Mouse (Mus musculus): ENCODE results near the gene Smox. TPM values are rescaled to one million over a fixed set of nuclear protein-coding genes. Genes with fewer than 3 reads are reported as not detected.
"Not testable (repeated sequence)": the region's sequence is repeated elsewhere in the genome, so short reads cannot be mapped to it uniquely, and the experiment has no call there.

The Smox gene
- polyA plus RNA-seq, 1 experiment from 2014 or later, result 85.5 TPM

- no peak overlapping the region for H3K4me2 ChIP-seq
- 0 out of 2 replicates have a peak, but pooled peaks cover 5% of the 10 kb centered on the region for H3K9me3 ChIP-seq
- no peaks in the 10 kb centered on the region for H3K4me1 ChIP-seq (replicated peaks)
- H3K27me3 ChIP-seq, result no peaks in the 10 kb centered on the region
- no peak overlapping the region for H3K4me3 ChIP-seq (replicated peaks)
- H3K36me3 ChIP-seq, result no peaks in the 10 kb centered on the region
- 91% methylated on average over 2 of the region's 2 CpGs for WGBS
- no peak overlapping the region for H3K27ac ChIP-seq
- no peak overlapping the region for H3K9ac ChIP-seq (replicated peaks)
- ATAC-seq (ENCODE audit: insufficient number of reproducible peaks, insufficient read depth, low FRiP score, low TSS enrichment, low read depth), result no peak
Measured at GRCm38 (mm10) chr2:131464147-131464546, 27.1 kb upstream of the Smox start.

DNA sequence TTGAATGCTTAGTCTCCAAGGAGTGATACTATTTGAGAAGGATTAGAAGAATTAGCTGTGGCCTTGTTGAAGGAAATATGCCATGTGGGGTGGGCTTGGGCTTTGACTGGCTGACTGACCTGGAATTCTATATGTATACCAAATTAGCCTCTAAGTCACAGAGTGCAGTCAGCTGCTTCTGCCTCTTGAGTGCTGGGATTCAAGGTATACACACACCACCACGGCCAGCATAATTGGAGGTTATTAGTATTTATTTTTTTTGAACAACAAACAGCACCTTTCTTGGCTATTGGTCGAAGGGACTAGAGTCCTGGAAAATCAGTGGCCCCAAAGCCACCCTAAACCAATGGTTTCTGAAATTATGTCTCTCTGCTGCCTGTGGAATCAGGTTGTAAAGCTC is 24.6 kb upstream of the Smox start:
- Histone ChIP-seq H3K9me3 (0 out of 2 replicates have a peak, but pooled peaks cover 5% of the 10 kb centered on the region), H3K9ac (replicated peaks) (no peak overlapping the region), H3K4me1 (replicated peaks) (no peaks in the 10 kb centered on the region), H3K27ac (no peak overlapping the region), H3K4me2 (no peak overlapping the region), H3K36me3 (no peaks in the 10 kb centered on the region), H3K27me3 (no peaks in the 10 kb centered on the region), H3K4me3 (replicated peaks) (no peak overlapping the region)
- ATAC-seq (ENCODE audit: insufficient number of reproducible peaks, insufficient read depth, low FRiP score, low TSS enrichment, low read depth), result no peak
- 82% methylated on average over 2 of the region's 2 CpGs for WGBS

GRCm38 (mm10) chr2:131469916-131470315 is 21.4 kb upstream of the Smox start:
- Histone ChIP-seq H3K4me2 (no peak overlapping the region), H3K9ac (replicated peaks) (no peak overlapping the region), H3K36me3 (no peaks in the 10 kb centered on the region), H3K9me3 (no peaks in the 10 kb centered on the region), H3K4me3 (replicated peaks) (no peak overlapping the region), H3K27ac (no peak overlapping the region), H3K4me1 (replicated peaks) (no peaks in the 10 kb centered on the region), H3K27me3 (no peaks in the 10 kb centered on the region)
- ATAC-seq (ENCODE audit: insufficient number of reproducible peaks, insufficient read depth, low FRiP score, low TSS enrichment, low read depth), result no peak
- WGBS, result 63% methylated on average over 1 of the region's 1 CpGs

DNA sequence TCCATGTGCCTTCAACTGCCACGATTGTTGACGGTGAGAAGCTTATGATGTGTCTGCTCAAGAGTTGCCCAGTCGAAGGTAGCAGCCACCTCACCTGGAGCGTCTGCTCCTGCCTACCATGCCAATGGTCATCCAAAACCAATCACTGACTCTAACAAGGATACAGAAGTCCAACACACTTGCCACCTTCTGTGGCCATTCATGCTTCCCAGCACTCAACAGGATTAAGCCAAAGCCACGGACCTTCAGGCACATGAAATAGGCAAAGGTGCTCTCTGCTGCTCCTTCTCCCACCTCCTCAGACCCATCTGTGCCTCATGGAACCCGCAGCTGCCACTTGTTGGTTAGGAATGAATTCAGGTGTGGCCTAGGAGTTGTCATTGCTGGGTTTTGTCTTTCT is 17.5 kb upstream of the Smox start:
- H3K36me3 ChIP-seq, result no peaks in the 10 kb centered on the region
- no peak for ATAC-seq (ENCODE audit: insufficient number of reproducible peaks, insufficient read depth, low FRiP score, low TSS enrichment, low read depth)
- H3K27me3 ChIP-seq, result no peaks in the 10 kb centered on the region
- no peaks in the 10 kb centered on the region for H3K9me3 ChIP-seq
- H3K27ac ChIP-seq, result no peak overlapping the region
- H3K9ac ChIP-seq (replicated peaks), result no peak overlapping the region
- no peak overlapping the region for H3K4me2 ChIP-seq
- WGBS, result 89% methylated on average over 6 of the region's 6 CpGs
- no peaks in the 10 kb centered on the region for H3K4me1 ChIP-seq (replicated peaks)
- H3K4me3 ChIP-seq (replicated peaks), result no peak overlapping the region

- not testable (repeated sequence) for H3K27ac ChIP-seq; H3K4me1 ChIP-seq (replicated peaks)
Measured at GRCm38 (mm10) chr2:131477105-131477504, 14.2 kb upstream of the Smox start.

GRCm38 (mm10) chr2:131477917-131478316 is 13.4 kb upstream of the Smox start:
- H3K36me3 ChIP-seq, result no peaks in the 10 kb centered on the region
- no peak overlapping the region for H3K27ac ChIP-seq
- H3K4me3 ChIP-seq (replicated peaks), result no peak overlapping the region
- ATAC-seq (ENCODE audit: insufficient number of reproducible peaks, insufficient read depth, low FRiP score, low TSS enrichment, low read depth), result no peak
- WGBS, result 92% methylated on average over 6 of the region's 6 CpGs
- peaks cover 8% of the 10 kb centered on the region for H3K4me1 ChIP-seq (replicated peaks)
- no peak overlapping the region for H3K9ac ChIP-seq (replicated peaks)
- H3K27me3 ChIP-seq, result no peaks in the 10 kb centered on the region
- no peaks in the 10 kb centered on the region for H3K9me3 ChIP-seq
- no peak overlapping the region for H3K4me2 ChIP-seq

More at GRCm38 (mm10) chr2:131477105-131477504, 14.2 kb upstream of the Smox start:
- WGBS, result 93% methylated on average over 5 of the region's 5 CpGs
- not testable (repeated sequence) for H3K9me3 ChIP-seq; H3K27me3 ChIP-seq; H3K4me3 ChIP-seq (replicated peaks); ATAC-seq (ENCODE audit: insufficient number of reproducible peaks, insufficient read depth, low FRiP score, low TSS enrichment, low read depth); H3K4me2 ChIP-seq; H3K9ac ChIP-seq (replicated peaks); H3K36me3 ChIP-seq

GRCm38 (mm10) chr2:131478349-131478748 is 12.9 kb upstream of the Smox start:
- H3K9ac ChIP-seq (replicated peaks), result no peak overlapping the region

DNA sequence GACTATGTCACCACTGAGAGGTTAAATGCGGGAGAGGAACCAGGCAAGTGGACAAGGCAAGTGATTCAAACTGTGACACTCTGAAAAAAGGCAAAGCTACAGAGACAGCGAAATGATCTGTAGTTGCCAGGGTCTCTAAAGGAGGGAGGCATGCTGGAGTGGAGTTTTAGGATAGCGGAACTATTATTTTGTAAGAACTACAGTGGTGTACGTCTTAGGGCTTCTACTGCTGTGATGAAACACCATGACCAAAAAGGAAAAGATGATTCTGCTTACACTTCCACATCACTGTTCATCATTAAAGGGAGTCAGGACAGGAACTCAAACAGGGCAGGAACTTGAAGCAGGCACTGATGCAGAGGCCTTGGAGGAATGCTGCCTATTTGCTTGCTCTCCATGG is 12.4 kb upstream of the Smox start:
- WGBS, result 89% methylated on average over 4 of the region's 4 CpGs
- H3K4me1 ChIP-seq (replicated peaks), result peaks cover 18% of the 10 kb centered on the region

More at GRCm38 (mm10) chr2:131478349-131478748, 12.9 kb upstream of the Smox start:
- Histone ChIP-seq H3K9me3 (no peaks in the 10 kb centered on the region), H3K27me3 (no peaks in the 10 kb centered on the region), H3K36me3 (no peaks in the 10 kb centered on the region), H3K4me2 (no peak overlapping the region), H3K27ac (no peak overlapping the region), H3K4me1 (replicated peaks) (peaks cover 13% of the 10 kb centered on the region), H3K4me3 (replicated peaks) (no peak overlapping the region)
- 65% methylated on average over 8 of the region's 8 CpGs for WGBS
- no peak for ATAC-seq (ENCODE audit: insufficient number of reproducible peaks, insufficient read depth, low FRiP score, low TSS enrichment, low read depth)

DNA sequence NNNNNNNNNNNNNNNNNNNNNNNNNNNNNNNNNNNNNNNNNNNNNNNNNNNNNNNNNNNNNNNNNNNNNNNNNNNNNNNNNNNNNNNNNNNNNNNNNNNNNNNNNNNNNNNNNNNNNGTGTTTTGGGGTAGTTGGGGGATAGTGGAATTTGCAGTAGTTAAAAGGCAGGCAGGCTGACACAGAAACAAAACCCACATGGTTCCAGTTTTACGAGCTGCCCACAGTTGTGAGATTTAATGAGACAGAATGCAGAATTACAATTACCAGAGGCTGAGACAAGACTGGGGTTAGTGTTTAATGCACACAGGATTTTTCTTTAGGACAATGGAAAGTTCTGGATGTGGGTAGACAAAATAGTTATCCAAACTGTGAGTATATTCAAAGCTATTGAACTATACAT is 9.6 kb upstream of the Smox start:
- Histone ChIP-seq H3K4me3 (replicated peaks) (no peak overlapping the region), H3K4me1 (replicated peaks) (peaks cover 25% of the 10 kb centered on the region), H3K27ac (peak overlapping the region; percentile 94), H3K27me3 (no peaks in the 10 kb centered on the region), H3K9me3 (no peaks in the 10 kb centered on the region), H3K4me2 (no peak overlapping the region), H3K9ac (replicated peaks) (no peak overlapping the region), H3K36me3 (no peaks in the 10 kb centered on the region)
- ATAC-seq (ENCODE audit: insufficient number of reproducible peaks, insufficient read depth, low FRiP score, low TSS enrichment, low read depth), result no peak
- WGBS, result 8% methylated on average over 1 of the region's 1 CpGs

More for the DNA sequence above, 12.4 kb upstream of the Smox start:
- Histone ChIP-seq H3K4me3 (replicated peaks) (no peak overlapping the region), H3K27ac (no peak overlapping the region), H3K36me3 (no peaks in the 10 kb centered on the region), H3K9me3 (no peaks in the 10 kb centered on the region), H3K4me2 (no peak overlapping the region), H3K9ac (replicated peaks) (no peak overlapping the region), H3K27me3 (no peaks in the 10 kb centered on the region)
- ATAC-seq (ENCODE audit: insufficient number of reproducible peaks, insufficient read depth, low FRiP score, low TSS enrichment, low read depth), result no peak

DNA sequence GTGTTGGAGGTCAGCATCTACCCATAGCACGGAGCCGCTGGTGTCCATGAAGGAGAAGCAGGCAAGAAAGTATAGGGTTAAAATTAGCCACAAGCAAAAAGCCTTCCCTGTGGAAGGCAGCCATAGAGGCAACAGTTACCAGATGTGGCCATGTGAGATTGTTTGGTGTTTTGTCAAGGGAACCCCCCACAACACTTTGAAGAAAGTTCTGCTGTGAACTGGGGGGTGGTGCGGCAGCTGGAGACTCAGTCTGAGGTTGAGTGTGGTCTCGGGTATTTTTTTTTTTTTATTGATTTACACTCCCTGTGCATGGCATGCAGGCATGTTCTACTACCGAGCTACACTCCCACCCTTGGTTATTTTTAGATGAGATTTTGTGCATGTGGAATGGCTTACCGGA is 8.8 kb upstream of the Smox start:
- Histone ChIP-seq H3K36me3 (no peaks in the 10 kb centered on the region), H3K4me3 (replicated peaks) (no peak overlapping the region), H3K27ac (peak overlapping the region; percentile 94), H3K4me2 (peak overlapping the region; percentile 23), H3K9me3 (no peaks in the 10 kb centered on the region), H3K9ac (replicated peaks) (no peak overlapping the region), H3K27me3 (no peaks in the 10 kb centered on the region), H3K4me1 (replicated peaks) (peaks cover 31% of the 10 kb centered on the region)
- 23% methylated on average over 6 of the region's 6 CpGs for WGBS
- peak; percentile 63; the same call in 1 of the 2 replicates for ATAC-seq (ENCODE audit: insufficient number of reproducible peaks, insufficient read depth, low FRiP score, low TSS enrichment, low read depth)

GRCm38 (mm10) chr2:131483562-131483961 is 7.7 kb upstream of the Smox start:
- WGBS, result 56% methylated on average over 7 of the region's 7 CpGs
- H3K27ac ChIP-seq, result peak overlapping the region; percentile 94
- no peak for ATAC-seq (ENCODE audit: insufficient number of reproducible peaks, insufficient read depth, low FRiP score, low TSS enrichment, low read depth)
- H3K4me3 ChIP-seq (replicated peaks), result no peak overlapping the region
- no peak overlapping the region for H3K4me2 ChIP-seq
- H3K36me3 ChIP-seq, result no peaks in the 10 kb centered on the region
- H3K27me3 ChIP-seq, result no peaks in the 10 kb centered on the region
- no peak overlapping the region for H3K9ac ChIP-seq (replicated peaks)
- H3K9me3 ChIP-seq, result no peaks in the 10 kb centered on the region
- H3K4me1 ChIP-seq (replicated peaks), result peaks cover 41% of the 10 kb centered on the region

DNA sequence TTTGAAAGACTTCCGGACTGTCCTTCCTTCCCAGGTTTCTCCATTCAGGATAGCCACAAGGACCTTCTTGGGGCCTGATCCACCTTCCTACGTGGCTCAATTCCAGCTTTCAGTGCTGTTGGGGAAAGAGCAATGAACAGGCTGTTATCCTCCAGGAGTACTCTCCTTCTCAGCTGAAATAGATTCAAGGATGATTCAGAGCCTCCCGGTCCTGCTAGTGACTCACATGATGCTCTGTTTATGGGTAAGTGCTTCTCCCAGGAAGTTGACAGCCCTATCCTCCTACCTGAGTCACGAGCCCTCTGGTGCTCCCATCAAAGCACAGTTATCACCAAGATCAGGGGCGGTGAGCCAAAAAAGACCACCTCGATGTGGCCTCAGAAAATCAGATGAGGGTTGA is 7.1 kb upstream of the Smox start:
- ATAC-seq (ENCODE audit: insufficient number of reproducible peaks, insufficient read depth, low FRiP score, low TSS enrichment, low read depth), result no peak
- H3K27ac ChIP-seq, result peak overlapping the region; percentile 56
- H3K4me3 ChIP-seq (replicated peaks), result no peak overlapping the region
- H3K9ac ChIP-seq (replicated peaks), result no peak overlapping the region
- H3K4me1 ChIP-seq (replicated peaks), result peaks cover 42% of the 10 kb centered on the region
- no peaks in the 10 kb centered on the region for H3K36me3 ChIP-seq
- no peaks in the 10 kb centered on the region for H3K27me3 ChIP-seq
- no peaks in the 10 kb centered on the region for H3K9me3 ChIP-seq
- H3K4me2 ChIP-seq, result no peak overlapping the region
- 82% methylated on average over 6 of the region's 6 CpGs for WGBS
